Mouse (Mus musculus) brain, embryonic 14.5 days (tissue): Measurements from ENCODE around the gene Adh7.

Experiments
- CTCF ChIP-seq: fragments of 200-500 bp; IDR thresholded peaks from 2 replicates; pipeline ENCODE4 v1.5.1; 2012; ENCODE audit warnings: inconsistent platforms, mild to moderate bottlenecking, moderate library complexity, borderline replicate concordance; ENCODE audit not compliant: insufficient read depth, insufficient read length; ENCODE audit errors: extremely low read depth
- POLR2A ChIP-seq: fragments of 200-500 bp; IDR thresholded peaks from 2 replicates; pipeline ENCODE4 v1.6.1; 2012; ENCODE audit warnings: mild to moderate bottlenecking, inconsistent platforms, borderline replicate concordance; ENCODE audit not compliant: poor library complexity, insufficient read depth, insufficient read length, severe bottlenecking; ENCODE audit errors: extremely low read depth

GRCm38 (mm10) chr3:138264648-138265047 is 47.1 kb downstream of the Adh7 start:
- no peak for TF ChIP-seq CTCF
- TF ChIP-seq POLR2A = no peak
